Mouse (Mus musculus) right cerebral cortex, postnatal 25 days (tissue): ENCODE measurements around the gene Angptl6.

Experiments
- DNase-seq: peaks from one replicate; pipeline ENCODE4 v3.0.0; 2022

Gene Angptl6

DNA sequence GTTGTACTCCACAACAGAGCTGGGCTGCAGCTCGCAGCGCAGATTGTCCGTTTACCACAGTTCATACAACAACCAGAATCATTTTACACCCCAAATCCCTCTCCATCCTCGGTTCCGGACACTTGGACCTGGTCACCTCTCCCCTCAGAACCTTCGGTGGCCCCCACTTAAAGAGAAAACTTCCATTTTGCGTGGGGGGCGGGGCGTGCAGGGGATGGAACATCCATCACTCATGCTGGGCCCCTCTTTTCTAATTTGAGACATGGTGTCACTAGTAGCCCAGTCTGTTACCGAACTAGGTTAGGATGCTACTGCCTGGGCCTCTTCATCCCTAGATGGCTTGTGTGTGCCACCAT lies 839 bp downstream of the Angptl6 start:
- no peak for DNase-seq

DNA sequence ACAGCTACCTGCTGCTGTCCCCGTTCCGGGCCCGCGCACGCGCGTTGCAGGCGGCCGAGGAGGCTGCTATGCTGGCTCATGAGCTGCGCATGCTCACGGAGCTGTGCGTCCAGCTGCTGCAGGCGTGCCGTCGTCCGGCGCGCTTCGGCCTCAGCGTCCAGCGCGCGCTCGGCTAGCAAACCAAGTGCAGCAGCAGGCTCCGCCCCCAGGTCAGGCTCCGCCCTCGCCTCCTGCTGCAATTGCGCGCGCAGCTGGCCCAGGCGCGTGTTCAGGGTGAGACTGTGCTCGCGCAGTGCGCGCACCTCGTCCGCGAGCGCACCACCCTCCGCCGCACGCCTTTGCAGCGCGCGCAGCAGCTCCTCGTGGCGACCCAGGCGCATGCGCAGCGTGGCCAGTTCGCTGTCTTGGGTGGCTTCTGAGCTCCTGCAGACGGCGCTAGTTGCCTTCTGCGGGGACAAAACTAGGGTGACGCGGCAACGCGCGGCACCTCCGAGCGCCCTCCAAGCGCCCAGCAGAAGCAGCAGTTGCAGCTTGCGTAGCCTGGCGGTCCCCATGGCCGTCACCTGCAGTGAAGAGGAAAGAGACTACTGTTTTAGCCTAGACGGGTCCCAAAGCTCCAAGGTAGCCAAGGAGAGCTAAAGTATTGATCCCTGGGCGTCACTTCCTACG lies 1.4 kb downstream of the Angptl6 start:
- DNase-seq: peak; percentile 100

DNA sequence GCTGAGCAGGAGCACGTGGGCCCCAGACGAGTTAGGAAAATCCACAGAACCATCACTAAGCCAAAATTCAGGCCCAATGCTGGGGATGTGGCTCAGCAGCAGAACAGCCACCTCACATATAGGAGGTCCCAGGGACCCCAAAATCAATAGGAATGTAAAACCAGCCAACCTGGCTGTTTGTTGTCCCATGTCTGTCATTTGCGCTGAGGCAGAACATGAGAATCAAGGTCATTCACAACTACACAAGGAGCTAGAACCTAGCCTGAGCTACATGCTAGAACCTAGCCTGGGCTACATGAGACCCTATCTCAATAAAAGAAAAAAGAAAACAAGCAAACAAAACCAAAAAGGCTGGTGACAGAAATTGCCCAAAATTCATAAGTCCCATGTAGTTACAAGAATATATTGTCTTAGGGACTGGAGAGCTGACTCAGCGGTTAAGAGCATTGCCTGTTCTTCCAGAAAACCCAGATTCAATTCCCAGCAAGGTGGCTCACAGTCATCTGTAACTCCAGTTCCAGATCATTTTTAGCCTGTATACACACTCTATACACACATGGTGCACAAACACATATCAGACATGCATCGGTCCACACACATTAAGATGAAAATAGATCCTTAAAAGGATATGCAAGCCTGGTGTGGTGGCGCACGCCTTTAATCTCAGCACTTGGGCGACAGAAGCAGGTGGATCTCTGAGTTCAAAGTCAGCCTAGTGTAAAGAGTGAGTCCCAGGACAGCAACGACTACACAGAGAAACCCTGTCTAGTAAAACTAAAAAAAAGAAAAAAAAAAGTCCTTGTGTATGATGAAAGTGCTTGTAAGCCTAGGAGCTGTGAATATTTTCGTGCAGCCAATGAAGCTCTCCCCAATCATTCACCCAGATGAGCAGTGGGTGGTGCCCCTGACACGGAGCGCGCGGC lies 2.1 kb downstream of the Angptl6 start:
- DNase-seq: no peak

DNA sequence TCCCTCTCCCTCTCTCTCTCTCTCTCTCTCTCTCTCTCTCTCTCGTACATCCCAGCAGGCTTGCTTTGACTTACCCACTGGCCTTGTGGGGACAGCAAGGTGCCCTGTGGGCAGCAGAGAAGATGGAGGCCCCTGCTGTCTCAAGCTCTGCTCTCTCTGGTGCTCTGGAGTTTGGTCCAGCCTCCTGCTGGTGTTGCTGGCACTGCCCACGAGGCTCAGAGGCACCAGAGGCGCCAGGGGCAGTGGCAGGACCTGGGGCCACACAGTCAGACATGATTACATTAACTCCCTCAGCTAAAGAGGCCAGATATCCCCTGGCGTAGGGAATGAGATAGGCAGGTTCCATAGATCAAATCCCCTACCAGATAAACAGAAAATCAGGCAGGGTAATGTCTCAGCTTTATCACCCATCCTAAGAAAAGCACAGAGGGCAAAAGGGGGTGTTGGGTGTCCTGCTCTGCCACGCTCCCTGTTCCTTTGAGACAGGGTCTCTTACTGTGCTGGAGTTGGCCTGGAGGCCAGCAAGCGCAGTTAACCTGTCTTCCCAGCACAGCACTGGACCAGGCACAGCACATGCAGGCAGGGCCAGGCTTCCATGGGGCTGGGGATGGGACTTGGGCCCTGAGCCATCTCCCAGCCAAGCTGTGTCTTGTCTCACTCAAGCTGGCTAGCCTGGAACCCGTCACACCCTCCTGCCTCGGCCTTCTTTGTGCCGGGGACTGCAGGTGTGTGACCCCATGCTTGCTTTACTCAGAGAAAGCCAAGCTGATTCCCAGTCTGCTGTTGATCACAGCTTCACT lies 3.0 kb downstream of the Angptl6 start:
- DNase-seq: no peak

DNA sequence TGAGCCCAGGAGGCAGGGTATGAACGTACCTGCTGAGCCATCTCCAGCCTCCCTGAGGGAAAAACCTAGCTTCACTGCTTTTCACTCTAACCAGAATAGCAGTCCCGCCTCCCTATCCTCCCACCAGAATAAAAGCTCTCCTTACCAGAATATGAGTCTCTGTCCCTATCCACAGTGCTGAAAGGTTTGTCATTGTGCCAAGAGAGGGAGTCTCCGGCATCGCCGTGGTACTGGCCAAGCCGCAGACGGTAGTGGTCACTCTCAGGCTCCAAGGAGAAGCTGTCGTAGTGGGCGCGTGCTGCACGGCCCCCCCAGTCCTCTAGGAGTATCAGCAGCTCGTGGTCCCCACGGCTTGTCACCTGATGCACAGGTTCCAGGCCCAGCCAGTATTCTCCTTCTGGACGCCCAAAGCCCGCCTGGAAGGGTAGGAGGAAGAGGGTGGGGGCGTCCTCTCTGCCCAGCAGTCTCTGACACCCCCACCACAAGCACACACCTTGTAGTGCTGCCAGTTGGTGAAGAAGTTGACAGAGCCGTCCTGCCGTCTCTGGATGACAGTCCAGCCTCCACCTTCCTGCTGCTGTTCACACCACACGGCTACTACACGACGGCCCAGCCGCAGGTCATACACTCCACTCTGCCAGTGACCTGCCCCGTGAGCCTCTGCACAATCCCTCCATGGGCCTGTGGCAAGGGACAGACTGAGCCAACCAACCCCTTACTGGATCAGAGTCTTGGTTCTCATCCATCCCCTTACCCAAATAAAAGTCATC lies 4.3 kb downstream of the Angptl6 start:
- DNase-seq: peak; percentile 53

DNA sequence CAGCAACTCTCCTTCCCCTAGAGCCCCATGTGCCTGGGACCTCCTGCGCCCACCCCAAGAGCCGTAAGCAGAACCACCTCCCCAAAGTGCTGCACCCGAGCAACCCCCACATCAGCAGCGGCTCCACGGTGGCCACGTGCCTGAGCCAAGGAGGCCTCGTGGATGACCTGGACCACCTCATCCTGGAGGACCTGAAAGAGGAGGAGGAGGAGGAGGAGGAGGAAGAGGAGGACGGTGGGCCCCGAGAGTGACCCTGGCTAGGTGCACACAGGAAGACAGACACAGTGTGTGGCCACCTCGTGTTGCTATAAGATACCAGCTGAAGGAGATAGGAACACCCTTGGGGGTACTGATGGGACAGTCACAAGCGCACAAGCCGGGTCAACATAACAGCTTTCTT lies 6.0 kb downstream of the Angptl6 start:
- DNase-seq: no peak

DNA sequence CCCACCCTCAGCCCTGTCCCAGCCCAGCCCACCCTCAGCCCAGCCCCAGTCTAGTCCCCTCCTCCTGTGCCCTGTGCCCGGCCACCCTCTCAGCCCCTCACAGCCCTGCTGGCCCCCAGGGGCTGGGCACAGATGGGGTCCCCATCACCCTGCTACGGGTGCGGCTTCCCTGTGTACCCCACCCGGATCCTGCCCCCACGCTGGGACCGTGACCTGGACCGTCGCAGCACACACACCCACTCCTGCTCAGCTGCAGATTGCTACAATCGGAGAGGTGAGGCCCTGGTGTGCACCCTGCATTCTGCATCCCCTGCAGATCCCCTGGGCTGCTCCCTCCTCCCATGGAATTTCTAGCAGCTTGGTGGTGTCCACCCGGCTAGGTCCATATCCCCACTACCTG lies 6.5 kb downstream of the Angptl6 start:
- no peak for DNase-seq

DNA sequence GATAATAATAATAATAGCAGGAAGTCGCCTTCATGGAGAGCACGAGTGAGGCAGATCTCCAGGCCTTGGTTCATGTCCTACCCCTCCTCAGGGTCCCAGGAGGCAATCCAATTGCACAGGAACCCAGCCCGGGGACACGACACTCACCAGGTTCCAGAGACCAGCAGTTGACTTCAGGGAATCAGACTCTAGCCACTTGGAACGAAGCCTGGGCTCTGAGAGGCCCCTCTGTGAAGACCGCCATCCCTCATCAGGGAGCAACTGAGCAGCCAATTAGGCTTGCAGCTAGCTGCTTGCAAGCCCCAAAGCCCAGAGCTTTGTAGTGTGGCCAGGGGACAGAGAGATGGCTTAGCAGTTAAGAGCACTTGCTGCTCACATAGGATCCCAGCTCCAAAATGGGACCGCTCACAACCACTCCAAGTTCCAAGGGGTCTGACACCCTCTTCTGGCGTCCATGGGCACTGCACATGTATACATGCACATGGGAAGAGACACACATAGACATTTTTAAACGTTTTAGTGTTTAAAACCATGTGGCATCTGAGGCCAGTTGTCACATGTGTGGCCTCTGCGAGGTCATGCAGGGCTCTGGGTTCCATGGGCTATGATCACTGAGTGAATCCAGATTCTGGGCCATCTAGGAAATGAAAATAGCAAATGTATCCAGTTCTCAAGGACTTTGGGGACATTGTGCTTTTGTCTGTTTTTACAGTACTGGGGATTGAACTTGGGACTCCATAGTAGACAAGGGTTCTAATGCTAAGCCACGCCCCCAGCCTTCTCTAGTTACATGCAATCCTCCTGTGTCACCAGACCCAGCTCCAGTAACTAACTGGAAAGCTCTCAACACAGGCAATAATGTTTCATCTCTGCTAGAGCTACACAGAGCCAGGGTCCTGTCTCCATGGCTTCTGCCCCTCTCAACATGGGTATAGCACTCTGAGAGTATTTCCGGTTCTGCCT lies 9.0 kb downstream of the Angptl6 start:
- DNase-seq: no peak

DNA sequence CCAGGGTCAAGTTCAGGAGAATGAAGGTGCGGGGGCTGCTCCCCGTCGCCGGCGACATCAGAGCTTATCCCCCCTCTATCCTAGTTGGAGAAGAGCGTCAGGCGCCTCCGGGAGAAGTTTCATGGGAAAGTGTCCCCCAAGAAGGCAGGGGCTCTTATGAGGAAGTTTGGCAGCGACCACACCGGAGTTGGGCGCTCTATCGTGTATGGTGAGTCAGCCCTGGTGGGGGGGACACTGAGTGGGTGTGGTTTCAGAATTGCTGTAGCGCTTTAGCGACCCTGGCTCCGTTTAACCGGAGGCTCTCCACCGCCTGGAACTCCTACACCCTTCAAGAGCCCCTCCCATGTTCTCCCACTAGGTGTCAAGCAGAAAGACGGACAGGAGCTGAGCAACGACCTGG lies 10.3 kb downstream of the Angptl6 start:
- DNase-seq: no peak

DNA sequence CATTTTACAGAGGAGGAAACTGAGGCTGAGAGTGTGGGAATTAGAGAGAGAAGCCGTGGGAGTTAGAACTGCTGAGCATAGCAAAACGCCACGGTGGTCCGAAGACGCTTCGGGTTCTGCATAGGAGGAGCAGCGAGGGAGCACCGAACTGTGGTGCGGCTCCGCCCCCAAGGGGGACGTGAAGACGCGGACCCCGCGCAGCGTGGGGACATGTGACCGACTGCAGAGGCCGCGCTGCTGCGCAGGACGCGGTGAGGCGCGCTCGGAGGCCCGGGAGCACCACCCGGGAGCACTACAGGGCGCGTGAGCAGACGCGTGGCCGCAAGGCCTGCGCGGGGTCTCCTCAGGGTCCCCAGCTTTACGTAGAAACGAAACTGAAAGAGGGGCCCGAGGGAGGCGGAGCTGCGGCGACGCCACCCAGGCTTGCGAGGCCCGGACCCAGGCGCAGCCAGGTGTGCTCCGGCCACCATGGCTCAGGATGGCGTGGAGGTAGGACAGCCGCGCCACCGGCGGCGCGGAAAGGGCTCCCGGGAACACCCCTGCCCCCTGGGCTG lies 11.0 kb downstream of the Angptl6 start, which contains the start of gene A230050P20Rik:
Gene A230050P20Rik, plus strand, starts transcription at position 195 of the 554 bp plus-strand sequence.
- DNase-seq: peak; percentile 83

DNA sequence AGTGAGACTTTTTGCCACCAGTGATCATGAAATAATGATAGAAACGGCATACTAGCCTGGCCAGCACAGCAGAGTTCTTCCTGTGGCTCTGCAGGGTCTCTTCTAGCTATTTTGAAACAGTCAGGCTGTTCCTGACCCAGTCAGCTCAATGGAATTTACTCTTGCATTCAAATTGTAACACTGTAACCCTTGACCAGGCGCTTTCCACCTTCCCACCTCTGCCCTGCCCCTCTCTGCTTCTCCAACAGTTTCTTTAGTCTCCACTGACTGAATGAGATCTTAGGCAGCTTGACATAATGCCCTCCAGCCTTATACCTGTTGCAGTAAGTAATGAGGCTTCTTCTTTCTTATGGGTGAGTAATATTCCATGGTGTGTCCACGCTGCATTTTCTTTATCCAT lies 12.6 kb downstream of the Angptl6 start:
- no peak for DNase-seq

DNA sequence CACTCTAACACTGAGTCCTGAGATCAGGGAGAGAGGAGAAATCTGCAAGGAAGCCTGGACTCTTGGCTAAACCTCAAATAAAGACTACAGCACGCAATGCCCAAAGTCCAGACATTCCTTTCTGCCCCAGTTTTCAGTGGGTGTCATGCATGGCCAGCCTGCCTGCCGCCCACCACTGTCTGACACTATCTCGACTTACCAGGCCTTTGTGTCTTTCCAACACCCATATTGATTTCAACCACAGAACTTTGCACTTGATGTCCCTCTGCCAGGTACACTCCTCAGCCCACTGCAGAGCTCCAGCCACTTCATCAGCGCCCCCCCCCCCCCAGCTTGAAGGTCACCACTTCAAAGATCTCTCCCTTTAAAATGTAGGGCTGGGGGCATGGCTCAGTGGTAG lies 17.3 kb downstream of the Angptl6 start:
- DNase-seq: no peak

DNA sequence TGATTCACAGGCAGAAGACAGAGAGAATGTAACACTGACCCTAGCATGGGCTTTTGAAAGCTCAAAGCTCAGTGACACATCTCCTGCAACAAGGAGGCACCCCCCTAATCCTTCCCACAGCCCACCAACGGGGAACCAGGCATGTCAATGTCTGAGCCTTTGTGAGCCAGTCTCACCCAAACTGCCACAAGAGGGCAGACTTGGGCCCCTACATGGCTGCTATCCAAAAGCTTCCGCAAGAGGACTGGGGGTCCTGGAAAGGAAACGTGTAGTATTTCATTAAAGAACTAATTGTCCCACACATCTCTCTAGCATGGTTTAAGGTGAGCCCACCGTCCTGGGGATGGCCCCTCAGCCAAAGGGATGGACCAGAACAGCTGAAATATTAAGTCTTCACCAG lies 17.7 kb downstream of the Angptl6 start:
- DNase-seq: no peak

DNA sequence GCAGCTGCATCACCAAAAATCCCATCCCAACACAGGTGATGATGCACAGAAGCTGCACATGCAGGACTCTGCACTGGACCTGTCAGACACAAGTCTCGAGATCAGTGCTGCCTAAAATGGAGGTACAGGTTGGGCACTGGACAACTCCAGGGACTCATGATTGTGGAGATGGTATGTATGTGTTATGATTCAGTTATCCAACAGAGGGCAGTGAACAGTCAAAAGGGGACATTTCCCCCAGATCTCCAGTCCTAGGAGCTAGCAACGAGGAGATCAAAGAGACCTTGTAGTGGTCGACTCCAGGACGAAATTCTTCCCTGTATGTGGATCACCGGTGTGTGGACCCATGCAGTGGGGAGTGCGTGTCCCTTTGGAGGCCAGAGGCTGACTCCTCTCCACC lies 19.6 kb downstream of the Angptl6 start:
- DNase-seq: no peak

DNA sequence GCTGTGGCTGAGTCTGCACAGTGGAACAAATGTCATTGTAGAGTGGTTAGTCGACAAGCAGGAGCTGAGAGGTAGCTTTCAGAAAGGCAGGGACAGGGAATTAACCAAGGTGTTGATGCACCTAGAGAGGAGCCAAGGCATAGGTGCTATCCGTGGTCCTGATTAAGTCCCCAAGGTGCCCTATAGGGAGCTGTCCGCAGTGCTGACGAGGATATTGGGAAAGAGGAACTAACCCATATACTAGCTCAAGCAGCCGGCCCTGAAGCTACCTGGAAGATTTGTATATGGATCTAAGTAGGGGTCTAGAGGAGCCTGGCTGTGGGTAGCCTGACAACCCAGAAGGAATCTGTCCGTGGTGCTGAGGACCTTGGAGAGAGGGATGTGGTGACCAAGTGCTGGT lies 22.4 kb downstream of the Angptl6 start:
- no peak for DNase-seq

DNA sequence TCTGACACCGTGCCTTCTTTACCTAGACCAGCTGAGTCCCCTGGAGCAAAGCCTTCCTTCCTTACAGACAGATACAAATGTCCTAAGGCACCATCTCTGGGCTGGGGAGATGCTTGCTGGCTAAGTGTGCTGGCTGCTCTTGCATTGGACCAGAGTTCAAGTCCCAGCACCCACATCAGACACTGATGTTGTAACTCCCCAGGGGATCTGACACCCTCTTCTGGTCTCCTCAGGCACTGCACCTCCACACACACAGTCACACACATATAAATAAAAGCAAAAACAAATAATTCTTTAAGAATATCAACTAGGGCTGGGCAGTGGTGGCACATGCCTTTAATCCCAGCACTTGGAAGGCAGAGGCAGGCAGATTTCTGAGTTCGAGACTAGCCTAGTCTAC lies 29.3 kb downstream of the Angptl6 start:
- no peak for DNase-seq

DNA sequence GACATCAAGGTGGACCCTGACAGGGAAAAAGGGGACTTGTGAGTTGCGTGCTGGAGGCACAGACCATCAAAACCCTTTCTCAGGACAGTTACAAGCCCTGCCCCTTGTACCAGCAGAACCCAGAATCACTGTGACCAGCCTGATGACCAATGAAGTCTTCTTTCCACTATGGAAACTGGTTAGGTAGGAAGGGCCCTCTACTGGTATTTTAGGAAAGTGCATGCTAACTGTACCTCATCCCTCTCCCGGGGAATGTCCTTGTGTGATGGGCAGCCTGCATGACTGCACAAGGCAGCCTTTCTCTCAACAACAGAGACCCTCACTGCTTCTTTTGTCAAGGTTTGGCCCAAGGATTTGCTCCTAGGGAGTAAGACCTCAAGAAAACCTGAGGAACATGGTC lies 36.9 kb downstream of the Angptl6 start:
- DNase-seq: peak; percentile 9

DNA sequence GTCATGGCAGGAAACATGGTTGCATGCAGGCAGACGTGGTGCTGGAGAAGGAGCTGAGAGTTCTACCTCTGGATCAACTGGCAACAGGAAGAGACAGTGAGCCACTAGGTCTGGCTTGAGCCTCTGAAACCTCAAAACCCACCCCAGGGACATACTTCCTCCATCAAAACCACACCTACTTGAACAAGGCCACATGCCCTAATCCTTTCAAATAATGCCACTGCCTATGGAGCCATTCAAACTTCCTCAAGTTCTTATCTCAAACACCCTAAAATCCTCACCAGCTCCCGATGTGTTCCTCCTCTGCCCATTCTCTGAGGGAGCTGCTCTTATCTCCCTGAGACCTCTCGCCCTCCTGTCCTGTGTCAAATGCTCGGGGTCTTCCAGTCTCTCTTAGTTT lies 37.3 kb downstream of the Angptl6 start:
- no peak for DNase-seq

DNA sequence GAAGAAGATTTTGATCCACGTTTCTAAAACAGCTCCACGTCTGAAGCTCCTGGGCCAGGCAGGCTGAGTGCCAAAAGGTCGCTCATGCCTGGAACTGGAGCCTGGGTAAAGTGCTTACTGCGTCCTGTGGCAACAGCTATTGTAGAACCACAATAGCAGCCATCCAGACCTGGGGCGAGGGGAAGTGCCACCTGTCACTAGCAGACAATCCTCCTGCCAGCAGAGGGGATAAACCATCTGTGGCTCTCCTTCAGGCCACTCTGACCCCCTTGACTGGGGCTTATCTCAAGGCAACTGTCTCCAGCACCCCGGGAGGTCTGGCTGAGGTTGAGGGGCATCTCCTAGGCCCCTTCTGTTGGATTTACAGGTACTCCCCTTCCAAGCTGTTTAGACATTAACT lies 40.6 kb downstream of the Angptl6 start:
- no peak for DNase-seq

DNA sequence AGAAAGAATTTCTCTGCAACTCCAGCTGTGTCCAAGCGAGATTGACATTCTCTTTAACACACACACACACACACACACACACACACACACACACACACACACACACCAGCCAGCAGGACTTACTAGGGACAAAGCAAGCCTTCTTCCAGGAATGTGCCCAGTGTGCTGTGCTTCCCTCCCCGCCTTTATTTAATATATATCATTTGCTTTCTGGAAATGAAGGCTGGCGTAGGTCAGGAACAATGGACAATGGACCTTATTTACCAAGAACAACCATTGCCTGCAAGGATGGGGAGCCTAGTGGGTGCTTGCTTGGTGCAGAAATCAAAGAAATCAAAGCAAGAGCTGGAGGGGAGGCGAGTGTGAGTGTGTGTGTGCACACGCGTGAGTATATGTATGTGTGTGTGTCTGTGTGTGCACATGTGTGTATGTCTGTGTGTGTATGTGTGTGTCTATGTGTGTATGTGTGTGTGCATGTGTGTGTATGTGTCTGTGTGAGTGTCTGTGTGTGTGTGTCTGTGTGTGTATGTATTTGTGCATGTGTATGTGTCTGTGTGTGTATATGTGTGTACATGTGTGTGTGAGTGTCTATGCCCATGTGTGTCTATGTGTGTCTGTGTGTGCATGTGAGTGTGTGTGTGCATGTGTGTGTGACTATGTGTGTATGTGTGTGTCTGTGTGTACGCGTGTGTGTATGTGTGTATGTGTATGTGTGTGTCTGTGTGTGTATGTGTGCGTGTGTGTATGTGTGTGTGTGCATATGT lies 42.2 kb downstream of the Angptl6 start:
- DNase-seq: no peak
